Mouse (Mus musculus) lung, adult 2 months (tissue): ENCODE measurements around the gene Gm9573. TPM values are rescaled to one million over a fixed set of nuclear protein-coding genes. Genes with fewer than 3 reads are reported as not detected.
A peak's percentile ranks its signal among the peaks of the same experiment; 100 is the strongest.

Experiments used
- DNase-seq: peaks from one replicate; pipeline ENCODE4 v3.0.0; 2022
- H3K4me1 ChIP-seq: fragments of 200-500 bp; 2 replicates; pipeline ENCODE4 v1.6.1; 2011; ENCODE audit warnings: low read length; ENCODE audit not compliant: control insufficient read depth, insufficient read depth
- H3K4me3 ChIP-seq: fragments of 200-500 bp; replicated peaks from 2 replicates; pipeline ENCODE3; 2011; ENCODE audit warnings: low read depth, mild to moderate bottlenecking, control low read depth, low read length; ENCODE audit errors: extremely low read depth
- CTCF ChIP-seq: fragments of 200-500 bp; IDR thresholded peaks from 2 replicates; pipeline ENCODE4 v1.5.1; 2011; ENCODE audit warnings: mild to moderate bottlenecking, low read length, control low read depth; ENCODE audit not compliant: insufficient read depth
- POLR2A ChIP-seq: fragments of 200-500 bp; IDR thresholded peaks from 2 replicates; pipeline ENCODE4 v1.6.1; 2011; ENCODE audit warnings: low read depth, mild to moderate bottlenecking, control low read depth, low read length, borderline replicate concordance; ENCODE audit errors: extremely low read depth
- WGBS: fragments of 180-500 bp; shearing (Covaris S2); methylation state at CpG from one replicate; pipeline ENCODE4 v1.1.7; 2018; 5-methylcytosine and 5-hydroxymethylcytosine counted together
- polyA plus RNA-seq: library from polyadenylated mRNA; depleted of rRNA; stranded (reverse); fragments of >200 nt; gene quantifications from 2 replicates; pipeline ENCODE4 v1.2.3, GENCODE M21; 2012

The Gm9573 gene
- polyA plus RNA-seq, 1 experiment: not detected

- peak; percentile 56 for DNase-seq
- WGBS: 54% methylated on average over 2 of the region's 2 CpGs
- TF ChIP-seq CTCF (no peak), POLR2A (no peak)
- Histone ChIP-seq H3K4me1 (0 out of 2 replicates have a peak, but pooled peaks cover 2% of the 10 kb centered on the region), H3K4me3 (peak overlapping the region; percentile 63)
These were observed 23.0 kb upstream of the Gm9573 start for GRCm38 (mm10) chr17:35649429-35649828.

- TF ChIP-seq POLR2A: 0 out of 2 replicates have a peak, but pooled peaks have one; percentile 28
- TF ChIP-seq CTCF: no peak
- Histone ChIP-seq H3K4me1 (0 out of 2 replicates have a peak, but pooled peaks cover 2% of the 10 kb centered on the region), H3K4me3 (no peak within 1 kb of the TSS)
- 60% methylated on average over 13 of the region's 13 CpGs for WGBS
- peak; percentile 25 for DNase-seq
These were observed 17.3 kb upstream of the Gm9573 start, which contains the start of gene Mucl3 for GRCm38 (mm10) chr17:35643609-35644236. Gene Mucl3 (minus strand): TSS chr17:35643695.

- 44% methylated on average over 6 of the region's 6 CpGs for WGBS
- H3K4me1 ChIP-seq: 0 out of 2 replicates have a peak, but pooled peaks cover 2% of the 10 kb centered on the region
- TF ChIP-seq CTCF (no peak), POLR2A (no peak)
- DNase-seq: peak; percentile 9
- no peak overlapping the region for H3K4me3 ChIP-seq
These were observed 12.9 kb upstream of the Gm9573 start for GRCm38 (mm10) chr17:35639352-35639751.

- no peak overlapping the region for H3K4me3 ChIP-seq
- WGBS: 17% methylated on average over 14 of the region's 14 CpGs
- TF ChIP-seq POLR2A (no peak), CTCF (no peak)
- peak; percentile 56 for DNase-seq
- H3K4me1 ChIP-seq: no peaks in the 10 kb centered on the region
These were observed 12.2 kb upstream of the Gm9573 start for GRCm38 (mm10) chr17:35638475-35639190.

GRCm38 (mm10) chr17:35636363-35636762, 9.9 kb upstream of the Gm9573 start:
- WGBS: 32% methylated on average over 5 of the region's 5 CpGs
- TF ChIP-seq POLR2A: no peak
- no peak for TF ChIP-seq CTCF
- Histone ChIP-seq H3K4me1 (no peaks in the 10 kb centered on the region), H3K4me3 (no peak overlapping the region)
- DNase-seq: peak; percentile 79

GRCm38 (mm10) chr17:35635699-35636111, 9.3 kb upstream of the Gm9573 start:
- DNase-seq: peak; percentile 61
- no peaks in the 10 kb centered on the region for H3K4me1 ChIP-seq
- peak; percentile 64 for TF ChIP-seq CTCF
- no peak for TF ChIP-seq POLR2A
- peak overlapping the region; percentile 40 for H3K4me3 ChIP-seq
- WGBS: 1% methylated on average over 15 of the region's 15 CpGs

GRCm38 (mm10) chr17:35635202-35635601, 8.8 kb upstream of the Gm9573 start:
- H3K4me1 ChIP-seq: no peaks in the 10 kb centered on the region
- no peak overlapping the region for H3K4me3 ChIP-seq
- no peak for DNase-seq
- 63% methylated on average over 3 of the region's 3 CpGs for WGBS
- TF ChIP-seq CTCF (no peak), POLR2A (no peak)

- H3K4me1 ChIP-seq: no peaks in the 10 kb centered on the region
- DNase-seq: peak; percentile 46
- WGBS: 17% methylated on average over 1 of the region's 1 CpGs
- H3K4me3 ChIP-seq: no peak overlapping the region
- peak; percentile 64 for TF ChIP-seq CTCF
- no peak for TF ChIP-seq POLR2A
These were observed 7.6 kb upstream of the Gm9573 start for GRCm38 (mm10) chr17:35633992-35634391.

- no peak for DNase-seq
- no peak overlapping the region for H3K4me3 ChIP-seq
- H3K4me1 ChIP-seq: no peaks in the 10 kb centered on the region
- WGBS: 66% methylated on average over 4 of the region's 4 CpGs
- TF ChIP-seq POLR2A: no peak
- TF ChIP-seq CTCF: no peak
These were observed 9.3 kb downstream of the Gm9573 start for GRCm38 (mm10) chr17:35617127-35617526.
